Mouse (Mus musculus) neural tube, embryonic 12.5 days (tissue): ENCODE data around the gene Taar1. TPM values are rescaled to one million over a fixed set of nuclear protein-coding genes. Genes with fewer than 3 reads are reported as not detected.

Experiments
- ATAC-seq: fragments of 200-750 bp; cut with Nextera tagmentation; 2 replicates; pipeline ENCODE4 v1.8.0; 2017; ENCODE audit warnings: low read depth, mild to moderate bottlenecking, moderate TSS enrichment, moderate library complexity; ENCODE audit not compliant: low FRiP score
- H3K27ac ChIP-seq: fragments of 300-500 bp; sonication (generic); 2 replicates; pipeline ENCODE4 v1.5.1; 2016
- H3K27me3 ChIP-seq: fragments of 300-500 bp; sonication (generic); replicated peaks from 2 replicates; pipeline ENCODE4 v1.6.1; 2016; ENCODE audit warnings: mild to moderate bottlenecking
- H3K36me3 ChIP-seq: fragments of 300-500 bp; sonication (generic); 2 replicates; pipeline ENCODE4 v1.6.1; 2016; ENCODE audit warnings: mild to moderate bottlenecking
- H3K4me1 ChIP-seq: fragments of 300-500 bp; sonication (generic); 2 replicates; pipeline ENCODE4 v1.6.1; 2016
- H3K4me2 ChIP-seq: fragments of 300-500 bp; sonication (generic); replicated peaks from 2 replicates; pipeline ENCODE4 v1.6.1; 2016; ENCODE audit warnings: mild to moderate bottlenecking
- H3K4me3 ChIP-seq: fragments of 300-500 bp; sonication (generic); 2 replicates; pipeline ENCODE4 v1.5.1; 2016
- H3K9ac ChIP-seq: fragments of 300-500 bp; sonication (generic); 2 replicates; pipeline ENCODE4 v1.6.1; 2016; ENCODE audit warnings: mild to moderate bottlenecking
- H3K9me3 ChIP-seq: fragments of 300-500 bp; sonication (generic); 2 replicates; pipeline ENCODE4 v1.6.1; 2016; ENCODE audit warnings: mild to moderate bottlenecking
- WGBS: fragments of 180-500 bp; shearing (Covaris S2); methylation state at CpG from one replicate; pipeline ENCODE4 v1.1.7; 2016; 5-methylcytosine and 5-hydroxymethylcytosine counted together
- polyA plus RNA-seq: library from polyadenylated mRNA; unstranded; fragments of >200 nt; fragmentation: Nextera tagmentation; extraction: Ambion mirVana; gene quantifications from 2 replicates; pipeline ENCODE4 v1.2.1, GENCODE M21; 2016

The Taar1 gene
- not detected in 2 replicates for polyA plus RNA-seq

- H3K27ac ChIP-seq, result no peak within 1 kb of the TSS
- H3K4me1 ChIP-seq, result no peaks in the 10 kb centered on the region
- no peaks in the 10 kb centered on the region for H3K9me3 ChIP-seq
- 89% methylated on average over 4 of the region's 4 CpGs for WGBS
- no peak within 1 kb of the TSS for H3K9ac ChIP-seq
- H3K36me3 ChIP-seq, result no peaks in the 10 kb centered on the region
- no peak within 1 kb of the TSS for H3K4me3 ChIP-seq
- no peaks in the 10 kb centered on the region for H3K27me3 ChIP-seq
- no peak for ATAC-seq
- no peak within 1 kb of the TSS for H3K4me2 ChIP-seq
Observed at GRCm38 (mm10) chr10:23920056-23920455, at the start of gene Taar1. Gene Taar1, plus strand, starts transcription at chr10:23920356.

- no peak for ATAC-seq
- 92% methylated on average over 6 of the region's 6 CpGs for WGBS
- Histone ChIP-seq H3K27ac (no peak overlapping the region), H3K4me1 (no peaks in the 10 kb centered on the region), H3K36me3 (no peaks in the 10 kb centered on the region), H3K9ac (no peak overlapping the region), H3K27me3 (no peaks in the 10 kb centered on the region), H3K4me3 (no peak overlapping the region), H3K9me3 (no peaks in the 10 kb centered on the region), H3K4me2 (no peak overlapping the region)
Observed at GRCm38 (mm10) chr10:23880695-23881094, 39.5 kb upstream of the Taar1 start.

- no peak overlapping the region for H3K4me2 ChIP-seq
- ATAC-seq, result no peak
- 92% methylated on average over 1 of the region's 1 CpGs for WGBS
Observed at GRCm38 (mm10) chr10:23884910-23885309, 35.2 kb upstream of the Taar1 start.

GRCm38 (mm10) chr10:23886060-23886459 is 34.1 kb upstream of the Taar1 start:
- H3K9me3 ChIP-seq, result no peaks in the 10 kb centered on the region
- H3K4me1 ChIP-seq, result no peaks in the 10 kb centered on the region
- no peak overlapping the region for H3K27ac ChIP-seq
- no peak overlapping the region for H3K9ac ChIP-seq
- no peak overlapping the region for H3K4me2 ChIP-seq
- H3K27me3 ChIP-seq, result no peaks in the 10 kb centered on the region
- H3K4me3 ChIP-seq, result no peak overlapping the region
- WGBS, result 82% methylated on average over 3 of the region's 3 CpGs
- ATAC-seq, result no peak
- no peaks in the 10 kb centered on the region for H3K36me3 ChIP-seq

More at GRCm38 (mm10) chr10:23884910-23885309, 35.2 kb upstream of the Taar1 start:
- Histone ChIP-seq H3K27ac (no peak overlapping the region), H3K36me3 (no peaks in the 10 kb centered on the region), H3K4me3 (no peak overlapping the region), H3K9me3 (no peaks in the 10 kb centered on the region), H3K9ac (no peak overlapping the region), H3K4me1 (no peaks in the 10 kb centered on the region), H3K27me3 (no peaks in the 10 kb centered on the region)

- 92% methylated on average over 1 of the region's 1 CpGs for WGBS
- no peak overlapping the region for H3K4me2 ChIP-seq
Observed at GRCm38 (mm10) chr10:23892987-23893386, 27.2 kb upstream of the Taar1 start.

GRCm38 (mm10) chr10:23894601-23895349 is 25.4 kb upstream of the Taar1 start, which contains the start of gene Vnn1:
Gene Vnn1, plus strand, starts transcription at chr10:23894688.
- no peaks in the 10 kb centered on the region for H3K36me3 ChIP-seq
- H3K27ac ChIP-seq, result no peak within 1 kb of the TSS
- WGBS, result 42% methylated on average over 21 of the region's 21 CpGs
- no peak within 1 kb of the TSS for H3K4me3 ChIP-seq
- no peak within 1 kb of the TSS for H3K9ac ChIP-seq
- no peaks in the 10 kb centered on the region for H3K4me1 ChIP-seq
- H3K4me2 ChIP-seq, result peak within 1 kb of the TSS; percentile 41
- no peak for ATAC-seq
- H3K9me3 ChIP-seq, result no peaks in the 10 kb centered on the region
- H3K27me3 ChIP-seq, result no peaks in the 10 kb centered on the region

More at GRCm38 (mm10) chr10:23892987-23893386, 27.2 kb upstream of the Taar1 start:
- Histone ChIP-seq H3K9me3 (no peaks in the 10 kb centered on the region), H3K4me3 (no peak overlapping the region), H3K27me3 (no peaks in the 10 kb centered on the region), H3K27ac (no peak overlapping the region), H3K36me3 (no peaks in the 10 kb centered on the region), H3K9ac (no peak overlapping the region), H3K4me1 (no peaks in the 10 kb centered on the region)
- no peak for ATAC-seq

- no peaks in the 10 kb centered on the region for H3K36me3 ChIP-seq
- no peak overlapping the region for H3K4me2 ChIP-seq
- WGBS, result 84% methylated on average over 7 of the region's 7 CpGs
Observed at GRCm38 (mm10) chr10:23895376-23895775, 24.8 kb upstream of the Taar1 start.

GRCm38 (mm10) chr10:23901119-23901518 is 19.0 kb upstream of the Taar1 start:
- Histone ChIP-seq H3K4me3 (no peak overlapping the region), H3K36me3 (no peaks in the 10 kb centered on the region), H3K4me1 (no peaks in the 10 kb centered on the region), H3K27ac (no peak overlapping the region), H3K9ac (no peak overlapping the region), H3K9me3 (no peaks in the 10 kb centered on the region), H3K4me2 (no peak overlapping the region), H3K27me3 (no peaks in the 10 kb centered on the region)
- 61% methylated on average over 3 of the region's 3 CpGs for WGBS
- no peak for ATAC-seq

More at GRCm38 (mm10) chr10:23895376-23895775, 24.8 kb upstream of the Taar1 start:
- no peak overlapping the region for H3K9ac ChIP-seq
- no peak overlapping the region for H3K27ac ChIP-seq
- H3K4me3 ChIP-seq, result no peak overlapping the region
- ATAC-seq, result no peak
- no peaks in the 10 kb centered on the region for H3K27me3 ChIP-seq
- no peaks in the 10 kb centered on the region for H3K9me3 ChIP-seq
- no peaks in the 10 kb centered on the region for H3K4me1 ChIP-seq

GRCm38 (mm10) chr10:23905661-23906060 is 14.5 kb upstream of the Taar1 start:
- Histone ChIP-seq H3K4me2 (no peak overlapping the region), H3K36me3 (no peaks in the 10 kb centered on the region), H3K4me1 (no peaks in the 10 kb centered on the region), H3K9me3 (no peaks in the 10 kb centered on the region), H3K4me3 (no peak overlapping the region), H3K9ac (no peak overlapping the region), H3K27me3 (no peaks in the 10 kb centered on the region), H3K27ac (no peak overlapping the region)
- WGBS, result 94% methylated on average over 1 of the region's 1 CpGs
- no peak for ATAC-seq

GRCm38 (mm10) chr10:23922468-23922867 is 2.3 kb downstream of the Taar1 start:
- Histone ChIP-seq H3K27ac (no peak overlapping the region), H3K9me3 (no peaks in the 10 kb centered on the region), H3K4me2 (no peak overlapping the region), H3K4me1 (no peaks in the 10 kb centered on the region), H3K27me3 (no peaks in the 10 kb centered on the region), H3K4me3 (no peak overlapping the region), H3K36me3 (no peaks in the 10 kb centered on the region), H3K9ac (no peak overlapping the region)
- no peak for ATAC-seq
- WGBS, result 59% methylated on average over 3 of the region's 3 CpGs

- Histone ChIP-seq H3K4me3 (no peak overlapping the region), H3K9ac (no peak overlapping the region), H3K4me2 (no peak overlapping the region), H3K4me1 (no peaks in the 10 kb centered on the region), H3K36me3 (no peaks in the 10 kb centered on the region), H3K27ac (no peak overlapping the region), H3K9me3 (no peaks in the 10 kb centered on the region), H3K27me3 (no peaks in the 10 kb centered on the region)
- no peak for ATAC-seq
- 85% methylated on average over 2 of the region's 2 CpGs for WGBS
Observed at GRCm38 (mm10) chr10:23923941-23924340, 3.8 kb downstream of the Taar1 start.

GRCm38 (mm10) chr10:23937613-23938012 is 17.5 kb downstream of the Taar1 start:
- H3K4me3 ChIP-seq, result no peak overlapping the region
- H3K9ac ChIP-seq, result no peak overlapping the region
- no peak overlapping the region for H3K27ac ChIP-seq
- H3K9me3 ChIP-seq, result no peaks in the 10 kb centered on the region
- no peaks in the 10 kb centered on the region for H3K4me1 ChIP-seq
- no peaks in the 10 kb centered on the region for H3K27me3 ChIP-seq
- H3K4me2 ChIP-seq, result no peak overlapping the region
- no peaks in the 10 kb centered on the region for H3K36me3 ChIP-seq
- ATAC-seq, result no peak
- WGBS, result 29% methylated on average over 4 of the region's 4 CpGs

- no peak within 1 kb of the TSS for H3K9ac ChIP-seq
- H3K4me3 ChIP-seq, result no peak within 1 kb of the TSS
- no peaks in the 10 kb centered on the region for H3K9me3 ChIP-seq
- no peak within 1 kb of the TSS for H3K27ac ChIP-seq
- H3K36me3 ChIP-seq, result no peaks in the 10 kb centered on the region
- WGBS, result 21% methylated on average over 6 of the region's 6 CpGs
- ATAC-seq, result no peak
- no peaks in the 10 kb centered on the region for H3K27me3 ChIP-seq
- H3K4me1 ChIP-seq, result no peaks in the 10 kb centered on the region
- H3K4me2 ChIP-seq, result peak within 1 kb of the TSS; percentile 39; the same call in 1 of the 2 replicates
Observed at GRCm38 (mm10) chr10:23938312-23938711, 18.2 kb downstream of the Taar1 start, which contains the start of gene Taar2. Gene Taar2, plus strand, starts transcription at chr10:23938572.
